Mouse (Mus musculus) stomach, postnatal 0 days (tissue): ENCODE results near the gene Gabrg3.

ENCODE experiments used
- CTCF ChIP-seq: IDR thresholded peaks from 2 replicates; pipeline ENCODE4 v1.5.1; 2016; ENCODE audit warnings: antibody characterized with exemption, low read depth, mild to moderate bottlenecking, moderate library complexity
- EP300 ChIP-seq: optimal IDR thresholded peaks from 2 replicates; pipeline ENCODE3; 2016; ENCODE audit warnings: antibody characterized with exemption

DNA sequence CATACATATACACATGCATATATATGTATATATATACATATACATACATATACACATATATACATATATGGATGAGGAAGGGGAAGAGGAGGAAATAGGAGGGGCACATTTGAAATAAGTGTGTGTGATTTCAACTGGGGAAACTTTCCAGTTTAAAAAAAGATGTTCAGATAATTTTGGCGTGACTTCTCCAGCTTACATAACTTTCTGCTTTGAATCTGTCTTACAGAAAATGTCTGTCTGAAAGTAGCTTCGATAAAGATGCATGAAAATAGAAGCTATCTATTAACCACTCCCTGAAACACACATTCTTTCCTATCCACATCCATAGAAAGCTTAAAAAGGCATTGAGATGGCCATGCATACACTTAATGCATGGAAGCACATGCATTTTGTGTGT is 445.4 kb downstream of the Gabrg3 start:
- no peak for TF ChIP-seq CTCF
- no peak for TF ChIP-seq EP300
